Mouse (Mus musculus): ENCODE measurements around the gene Nrf1.
A peak's percentile ranks its signal among the peaks of the same experiment; 100 is the strongest.

The Nrf1 gene

GRCm38 (mm10) chr6:30176496-30176895, 128.7 kb downstream of the Nrf1 start:
- no peak for DNase-seq

GRCm38 (mm10) chr6:30177305-30177704, 129.5 kb downstream of the Nrf1 start:
- DNase-seq: peak in 1 of 2 experiments; percentile 44

- peak in 1 of 2 experiments; percentile 31 for DNase-seq
Observed at GRCm38 (mm10) chr6:30178023-30178639, 130.3 kb downstream of the Nrf1 start.

- no peak for DNase-seq
Observed at GRCm38 (mm10) chr6:30179046-30179445, 131.3 kb downstream of the Nrf1 start.

GRCm38 (mm10) chr6:30180321-30180720, 132.5 kb downstream of the Nrf1 start:
- no peak for DNase-seq

- DNase-seq: peak in 1 of 2 experiments; percentile 40
Observed at GRCm38 (mm10) chr6:30182038-30182437, 134.2 kb downstream of the Nrf1 start.

GRCm38 (mm10) chr6:30183624-30184023, 135.8 kb downstream of the Nrf1 start:
- DNase-seq: no peak

- no peak for DNase-seq
Observed at GRCm38 (mm10) chr6:30195656-30196055, 147.9 kb downstream of the Nrf1 start.

- no peak for DNase-seq
Observed at GRCm38 (mm10) chr6:30196143-30196542, 148.4 kb downstream of the Nrf1 start.

Data from kidney, postnatal 4 days (tissue).